Mouse (Mus musculus): Measurements from ENCODE around the gene Rundc3a. TPM values are rescaled to one million over a fixed set of nuclear protein-coding genes. Genes with fewer than 3 reads are reported as not detected.

Rundc3a gene
- total and polyA plus RNA-seq, 3 experiments, result 0.16 TPM; not detected in 2

- no peak for DNase-seq (ENCODE audit: low spot score)
- peaks cover 82% of the 10 kb centered on the region for H3K27me3 ChIP-seq (ENCODE audit: insufficient read depth, low read length)
- no peak for TF ChIP-seq TAL1 (conservative IDR thresholded peaks at IDR 0.05; ENCODE audit: low read depth, low read length)
- TF ChIP-seq GATA1 (IDR thresholded peaks at IDR 0.05; ENCODE audit: borderline replicate concordance, low read length), result no peak
- TF ChIP-seq POLR2AphosphoS5 (IDR thresholded peaks at IDR 0.05; ENCODE audit: insufficient replicate concordance, low read depth, low read length), result no peak
- TF ChIP-seq GATA2 (IDR thresholded peaks at IDR 0.05; ENCODE audit: borderline replicate concordance, low read depth, low read length), result no peak
- no peak for TF ChIP-seq CTCF (IDR thresholded peaks at IDR 0.05; ENCODE audit: low read depth, low read length)
Observed at GRCm38 (mm10) chr11:102445264-102445890, 52.2 kb downstream of the Rundc3a start.

GRCm38 (mm10) chr11:102445891-102446361 lies 52.7 kb downstream of the Rundc3a start:
- no peaks in the 10 kb centered on the region for H3K9me3 ChIP-seq (replicated peaks)
- peaks cover 83% of the 10 kb centered on the region for H3K27me3 ChIP-seq (ENCODE audit: insufficient read depth, low read length)
- peaks cover 14% of the 10 kb centered on the region for H3K4me1 ChIP-seq (ENCODE audit: insufficient read depth, low read depth, low read length)
- no peaks in the 10 kb centered on the region for H3K36me3 ChIP-seq (replicated peaks)
- no peak for ATAC-seq (ENCODE audit: extremely low read depth, insufficient number of reproducible peaks, low FRiP score, poor library complexity, severe bottlenecking)
- DNase-seq (ENCODE audit: low spot score), result no peak
- H3K4me3 ChIP-seq (ENCODE audit: low read depth, low read length), result no peak overlapping the region
- no peak for TF ChIP-seq GATA2 (IDR thresholded peaks at IDR 0.05; ENCODE audit: borderline replicate concordance, low read depth, low read length)
- TF ChIP-seq POLR2AphosphoS5 (IDR thresholded peaks at IDR 0.05; ENCODE audit: insufficient replicate concordance, low read depth, low read length), result no peak
- no peak for TF ChIP-seq TAL1 (conservative IDR thresholded peaks at IDR 0.05; ENCODE audit: low read depth, low read length)
- no peak for TF ChIP-seq GATA1 (IDR thresholded peaks at IDR 0.05; ENCODE audit: borderline replicate concordance, low read length)
- TF ChIP-seq CTCF (IDR thresholded peaks at IDR 0.05; ENCODE audit: low read depth, low read length), result no peak

More at GRCm38 (mm10) chr11:102445264-102445890, 52.2 kb downstream of the Rundc3a start:
- H3K36me3 ChIP-seq (replicated peaks), result no peaks in the 10 kb centered on the region
- H3K9me3 ChIP-seq (replicated peaks), result no peaks in the 10 kb centered on the region
- no peak for ATAC-seq (ENCODE audit: extremely low read depth, insufficient number of reproducible peaks, low FRiP score, poor library complexity, severe bottlenecking)
- H3K4me3 ChIP-seq (ENCODE audit: low read depth, low read length), result no peak overlapping the region
- peaks cover 14% of the 10 kb centered on the region for H3K4me1 ChIP-seq (ENCODE audit: insufficient read depth, low read depth, low read length)

- H3K36me3 ChIP-seq (replicated peaks), result no peaks in the 10 kb centered on the region
- TF ChIP-seq GATA1 (IDR thresholded peaks at IDR 0.05; ENCODE audit: borderline replicate concordance, low read length) (no peak), GATA2 (IDR thresholded peaks at IDR 0.05; ENCODE audit: borderline replicate concordance, low read depth, low read length) (no peak), CTCF (IDR thresholded peaks at IDR 0.05; ENCODE audit: low read depth, low read length) (no peak), TAL1 (conservative IDR thresholded peaks at IDR 0.05; ENCODE audit: low read depth, low read length) (no peak), POLR2AphosphoS5 (IDR thresholded peaks at IDR 0.05; ENCODE audit: insufficient replicate concordance, low read depth, low read length) (no peak)
- H3K4me1 ChIP-seq (ENCODE audit: insufficient read depth, low read depth, low read length), result peaks cover 14% of the 10 kb centered on the region
- H3K4me3 ChIP-seq (ENCODE audit: low read depth, low read length), result peak overlapping the region; percentile 57; the same call in 1 of the 2 replicates
- H3K9me3 ChIP-seq (replicated peaks), result no peaks in the 10 kb centered on the region
- DNase-seq (ENCODE audit: low spot score) (no peak), ATAC-seq (ENCODE audit: extremely low read depth, insufficient number of reproducible peaks, low FRiP score, poor library complexity, severe bottlenecking) (no peak)
- H3K27me3 ChIP-seq (ENCODE audit: insufficient read depth, low read length), result peaks cover 80% of the 10 kb centered on the region
Observed at GRCm38 (mm10) chr11:102446581-102447461, 53.6 kb downstream of the Rundc3a start.

GRCm38 (mm10) chr11:102447497-102447896 lies 54.3 kb downstream of the Rundc3a start, which contains the start of gene Fam171a2:
Gene Fam171a2 (minus strand): TSS chr11:102447682.
- Histone ChIP-seq H3K36me3 (replicated peaks) (no peaks in the 10 kb centered on the region), H3K4me3 (ENCODE audit: low read depth, low read length) (peak within 1 kb of the TSS; percentile 57; the same call in 1 of the 2 replicates), H3K9me3 (replicated peaks) (no peaks in the 10 kb centered on the region), H3K4me1 (ENCODE audit: insufficient read depth, low read depth, low read length) (peaks cover 14% of the 10 kb centered on the region), H3K27me3 (ENCODE audit: insufficient read depth, low read length) (peaks cover 82% of the 10 kb centered on the region)
- TF ChIP-seq GATA1 (IDR thresholded peaks at IDR 0.05; ENCODE audit: borderline replicate concordance, low read length), result no peak
- TF ChIP-seq CTCF (IDR thresholded peaks at IDR 0.05; ENCODE audit: low read depth, low read length), result no peak
- TF ChIP-seq GATA2 (IDR thresholded peaks at IDR 0.05; ENCODE audit: borderline replicate concordance, low read depth, low read length), result no peak
- TF ChIP-seq POLR2AphosphoS5 (IDR thresholded peaks at IDR 0.05; ENCODE audit: insufficient replicate concordance, low read depth, low read length), result no peak
- no peak for TF ChIP-seq TAL1 (conservative IDR thresholded peaks at IDR 0.05; ENCODE audit: low read depth, low read length)
- DNase-seq (ENCODE audit: low spot score), result no peak
- no peak for ATAC-seq (ENCODE audit: extremely low read depth, insufficient number of reproducible peaks, low FRiP score, poor library complexity, severe bottlenecking)

GRCm38 (mm10) chr11:102448327-102448726 lies 55.1 kb downstream of the Rundc3a start:
- ATAC-seq (ENCODE audit: extremely low read depth, insufficient number of reproducible peaks, low FRiP score, poor library complexity, severe bottlenecking) (no peak), DNase-seq (ENCODE audit: low spot score) (no peak)
- H3K4me1 ChIP-seq (ENCODE audit: insufficient read depth, low read depth, low read length), result peaks cover 14% of the 10 kb centered on the region
- H3K36me3 ChIP-seq (replicated peaks), result no peaks in the 10 kb centered on the region
- TF ChIP-seq TAL1 (conservative IDR thresholded peaks at IDR 0.05; ENCODE audit: low read depth, low read length), result no peak
- TF ChIP-seq POLR2AphosphoS5 (IDR thresholded peaks at IDR 0.05; ENCODE audit: insufficient replicate concordance, low read depth, low read length), result no peak
- TF ChIP-seq CTCF (IDR thresholded peaks at IDR 0.05; ENCODE audit: low read depth, low read length), result no peak
- no peak for TF ChIP-seq GATA1 (IDR thresholded peaks at IDR 0.05; ENCODE audit: borderline replicate concordance, low read length)
- no peaks in the 10 kb centered on the region for H3K9me3 ChIP-seq (replicated peaks)
- H3K27me3 ChIP-seq (ENCODE audit: insufficient read depth, low read length), result peaks cover 81% of the 10 kb centered on the region
- no peak overlapping the region for H3K4me3 ChIP-seq (ENCODE audit: low read depth, low read length)
